Mouse (Mus musculus): ENCODE measurements at regions not wholly inside any gene's neighbourhood (a gene's known extent, or its start where the extent isn't known, plus 50 kb on each side); places are given as distances from the start of the nearest gene placed in this dataset.
"Not testable (repeated sequence)": the region's sequence is repeated elsewhere in the genome, so short reads cannot be mapped to it uniquely, and the experiment has no call there.

GRCm38 (mm10) chr3:109224526-109224925, 101.6 kb downstream of the Slc25a24 start:
- DNase-seq, result no peak

- no peak for DNase-seq
These were observed 106.2 kb upstream of the Vav3 start for GRCm38 (mm10) chr3:109234275-109234674.

- no peak for DNase-seq
These were observed 103.5 kb upstream of the Vav3 start for GRCm38 (mm10) chr3:109236918-109237317.

- no peak for DNase-seq
These were observed 97.0 kb upstream of the Vav3 start for GRCm38 (mm10) chr3:109243491-109243890.

GRCm38 (mm10) chr3:109248801-109249200, 91.7 kb upstream of the Vav3 start:
- no peak for DNase-seq

GRCm38 (mm10) chr3:109249359-109249758, 91.1 kb upstream of the Vav3 start:
- DNase-seq, result no peak

- no peak for DNase-seq
These were observed 90.5 kb upstream of the Vav3 start for GRCm38 (mm10) chr3:109249989-109250388.

- DNase-seq, result peak; percentile 62
These were observed 88.7 kb upstream of the Vav3 start for GRCm38 (mm10) chr3:109251716-109252115.

- DNase-seq, result no peak
These were observed 86.3 kb upstream of the Vav3 start for GRCm38 (mm10) chr3:109254001-109254630.

- DNase-seq, result no peak
These were observed 85.5 kb upstream of the Vav3 start for GRCm38 (mm10) chr3:109254957-109255356.

GRCm38 (mm10) chr3:109256723-109257122, 83.7 kb upstream of the Vav3 start:
- DNase-seq, result no peak

- not testable (repeated sequence) for DNase-seq
These were observed 73.5 kb upstream of the Vav3 start for GRCm38 (mm10) chr3:109266947-109267346.

- DNase-seq, result no peak
These were observed 69.7 kb upstream of the Vav3 start for GRCm38 (mm10) chr3:109270783-109271182.

GRCm38 (mm10) chr3:109273074-109273801, 67.2 kb upstream of the Vav3 start:
- no peak for DNase-seq

- DNase-seq, result no peak
These were observed 66.7 kb upstream of the Vav3 start for GRCm38 (mm10) chr3:109273802-109274155.

GRCm38 (mm10) chr3:109279086-109279485, 61.4 kb upstream of the Vav3 start:
- DNase-seq, result no peak

- no peak for DNase-seq
These were observed 53.9 kb upstream of the Vav3 start for GRCm38 (mm10) chr3:109286590-109286989.

All from embryo, embryonic 11 days (tissue).